Mouse (Mus musculus): ENCODE measurements at regions not wholly inside any gene's neighbourhood (a gene's known extent, or its start where the extent isn't known, plus 50 kb on each side); places are given as distances from the start of the nearest gene placed in this dataset.

GRCm38 (mm10) chr3:38102985-38103384, 378.7 kb upstream of the Gm5148 start:
- TF ChIP-seq CTCF (IDR thresholded peaks at IDR 0.05; ENCODE audit: insufficient read depth, low read length), result no peak
- TF ChIP-seq POLR2A (IDR thresholded peaks at IDR 0.05; ENCODE audit: borderline replicate concordance, extremely low read depth, low read depth, low read length), result no peak

Measured in lung, adult 2 months (tissue).